Mouse (Mus musculus): ENCODE results near the gene Vmn1r220. TPM values are rescaled to one million over a fixed set of nuclear protein-coding genes. Genes with fewer than 3 reads are reported as not detected.
"Not testable (repeated sequence)": the region's sequence is repeated elsewhere in the genome, so short reads cannot be mapped to it uniquely, and the experiment has no call there.

The Vmn1r220 gene
- not detected in 2 replicates for polyA plus RNA-seq (2014; fragmentation: Nextera tagmentation; extraction: Ambion mirVana)

GRCm38 (mm10) chr13:23187875-23188274 lies at the start of gene Vmn1r220:
Vmn1r220 (minus strand) TSS chr13:23187975.
- ATAC-seq (ENCODE audit: insufficient number of reproducible peaks, insufficient read depth, low FRiP score, low read depth): no peak
- Histone ChIP-seq H3K4me3 (ENCODE audit: control insufficient read depth in 1 of 2, insufficient read depth in 1 of 2, low read depth in 1 of 2, low read length in 2 of 2) (no peak within 1 kb of the TSS), H3K4me2 (ENCODE audit: low read length) (no peak within 1 kb of the TSS), H3K4me1 (ENCODE audit: control insufficient read depth in 2 of 2, insufficient read depth in 2 of 2, low read length in 2 of 2) (no peaks in the 10 kb centered on the region), H3K36me3 (ENCODE audit: control insufficient read depth, insufficient read depth, low read length) (no peaks in the 10 kb centered on the region), H3K9me3 (ENCODE audit: control insufficient read depth, low read length) (no peaks in the 10 kb centered on the region), H3K27me3 (ENCODE audit: control insufficient read depth, insufficient read depth, low read length) (no peaks in the 10 kb centered on the region), H3K27ac (replicated peaks in 1 of 2; ENCODE audit: control insufficient read depth in 1 of 2, insufficient read depth in 1 of 2, low read depth in 2 of 2, low read length in 2 of 2) (no peak within 1 kb of the TSS), H3K9ac (ENCODE audit: low read length) (no peak within 1 kb of the TSS)
- WGBS: 67% methylated on average over 2 of the region's 2 CpGs

- ATAC-seq (ENCODE audit: insufficient number of reproducible peaks, insufficient read depth, low FRiP score, low read depth); H3K9me3 ChIP-seq (ENCODE audit: control insufficient read depth, low read length); H3K36me3 ChIP-seq (ENCODE audit: control insufficient read depth, insufficient read depth, low read length): not testable (repeated sequence)
These were observed 48.1 kb upstream of the Vmn1r220 start, which contains the start of gene Vmn1r222 for GRCm38 (mm10) chr13:23235847-23236246. Vmn1r222 (minus strand) TSS chr13:23235947.

GRCm38 (mm10) chr13:23213827-23214226 lies 26.1 kb upstream of the Vmn1r220 start, which contains the start of gene Vmn1r221:
Vmn1r221 (plus strand) TSS chr13:23214127.
- H3K9me3 ChIP-seq (ENCODE audit: control insufficient read depth, low read length); H3K36me3 ChIP-seq (ENCODE audit: control insufficient read depth, insufficient read depth, low read length); H3K27me3 ChIP-seq (ENCODE audit: control insufficient read depth, insufficient read depth, low read length); H3K4me2 ChIP-seq (ENCODE audit: low read length); ATAC-seq (ENCODE audit: insufficient number of reproducible peaks, insufficient read depth, low FRiP score, low read depth); H3K4me1 ChIP-seq (ENCODE audit: control insufficient read depth in 2 of 2, insufficient read depth in 2 of 2, low read length in 2 of 2); H3K27ac ChIP-seq (replicated peaks in 1 of 2; ENCODE audit: control insufficient read depth in 1 of 2, insufficient read depth in 1 of 2, low read depth in 2 of 2, low read length in 2 of 2); H3K4me3 ChIP-seq (ENCODE audit: control insufficient read depth in 1 of 2, insufficient read depth in 1 of 2, low read depth in 1 of 2, low read length in 2 of 2); H3K9ac ChIP-seq (ENCODE audit: low read length): not testable (repeated sequence)
- 65% methylated on average over 2 of the region's 2 CpGs for WGBS

More at GRCm38 (mm10) chr13:23235847-23236246, 48.1 kb upstream of the Vmn1r220 start, which contains the start of gene Vmn1r222:
- H3K27me3 ChIP-seq (ENCODE audit: control insufficient read depth, insufficient read depth, low read length); H3K4me1 ChIP-seq (ENCODE audit: control insufficient read depth in 2 of 2, insufficient read depth in 2 of 2, low read length in 2 of 2); H3K9ac ChIP-seq (ENCODE audit: low read length); H3K4me3 ChIP-seq (ENCODE audit: control insufficient read depth in 1 of 2, insufficient read depth in 1 of 2, low read depth in 1 of 2, low read length in 2 of 2); H3K4me2 ChIP-seq (ENCODE audit: low read length); H3K27ac ChIP-seq (replicated peaks in 1 of 2; ENCODE audit: control insufficient read depth in 1 of 2, insufficient read depth in 1 of 2, low read depth in 2 of 2, low read length in 2 of 2): not testable (repeated sequence)

- not testable (repeated sequence) for H3K4me1 ChIP-seq (ENCODE audit: control insufficient read depth in 2 of 2, insufficient read depth in 2 of 2, low read length in 2 of 2); H3K36me3 ChIP-seq (ENCODE audit: control insufficient read depth, insufficient read depth, low read length); H3K27me3 ChIP-seq (ENCODE audit: control insufficient read depth, insufficient read depth, low read length); H3K9me3 ChIP-seq (ENCODE audit: control insufficient read depth, low read length); H3K4me2 ChIP-seq (ENCODE audit: low read length); H3K4me3 ChIP-seq (ENCODE audit: control insufficient read depth in 1 of 2, insufficient read depth in 1 of 2, low read depth in 1 of 2, low read length in 2 of 2); ATAC-seq (ENCODE audit: insufficient number of reproducible peaks, insufficient read depth, low FRiP score, low read depth); H3K27ac ChIP-seq (replicated peaks in 1 of 2; ENCODE audit: control insufficient read depth in 1 of 2, insufficient read depth in 1 of 2, low read depth in 2 of 2, low read length in 2 of 2); H3K9ac ChIP-seq (ENCODE audit: low read length)
- WGBS: 65% methylated on average over 1 of the region's 1 CpGs
These were observed 16.1 kb upstream of the Vmn1r220 start for GRCm38 (mm10) chr13:23203885-23204284.

GRCm38 (mm10) chr13:23166471-23166870 lies 21.3 kb downstream of the Vmn1r220 start:
- ATAC-seq (ENCODE audit: insufficient number of reproducible peaks, insufficient read depth, low FRiP score, low read depth); H3K4me1 ChIP-seq (ENCODE audit: control insufficient read depth in 2 of 2, insufficient read depth in 2 of 2, low read length in 2 of 2); H3K9me3 ChIP-seq (ENCODE audit: control insufficient read depth, low read length); H3K4me2 ChIP-seq (ENCODE audit: low read length); H3K27ac ChIP-seq (replicated peaks in 1 of 2; ENCODE audit: control insufficient read depth in 1 of 2, insufficient read depth in 1 of 2, low read depth in 2 of 2, low read length in 2 of 2); H3K36me3 ChIP-seq (ENCODE audit: control insufficient read depth, insufficient read depth, low read length); H3K27me3 ChIP-seq (ENCODE audit: control insufficient read depth, insufficient read depth, low read length); H3K9ac ChIP-seq (ENCODE audit: low read length); H3K4me3 ChIP-seq (ENCODE audit: control insufficient read depth in 1 of 2, insufficient read depth in 1 of 2, low read depth in 1 of 2, low read length in 2 of 2): not testable (repeated sequence)
- 85% methylated on average over 4 of the region's 4 CpGs for WGBS

GRCm38 (mm10) chr13:23159012-23159411 lies 28.8 kb downstream of the Vmn1r220 start, which contains the start of gene Vmn1r219:
Vmn1r219 (plus strand) TSS chr13:23159312.
- H3K9me3 ChIP-seq (ENCODE audit: control insufficient read depth, low read length): no peaks in the 10 kb centered on the region
- H3K4me1 ChIP-seq (ENCODE audit: control insufficient read depth in 2 of 2, insufficient read depth in 2 of 2, low read length in 2 of 2): peaks cover 4 to 5% of the 10 kb centered on the region in 2 experiments; a peak in 3 of 4 replicates
- H3K27me3 ChIP-seq (ENCODE audit: control insufficient read depth, insufficient read depth, low read length): no peaks in the 10 kb centered on the region
- H3K9ac ChIP-seq (ENCODE audit: low read length): no peak within 1 kb of the TSS
- H3K4me3 ChIP-seq (ENCODE audit: control insufficient read depth in 1 of 2, insufficient read depth in 1 of 2, low read depth in 1 of 2, low read length in 2 of 2): no peak within 1 kb of the TSS
- 52% methylated on average over 4 of the region's 4 CpGs for WGBS
- no peaks in the 10 kb centered on the region for H3K36me3 ChIP-seq (ENCODE audit: control insufficient read depth, insufficient read depth, low read length)
- no peak within 1 kb of the TSS for H3K27ac ChIP-seq (replicated peaks in 1 of 2; ENCODE audit: control insufficient read depth in 1 of 2, insufficient read depth in 1 of 2, low read depth in 2 of 2, low read length in 2 of 2)
- ATAC-seq (ENCODE audit: insufficient number of reproducible peaks, insufficient read depth, low FRiP score, low read depth): no peak
- H3K4me2 ChIP-seq (ENCODE audit: low read length): no peak within 1 kb of the TSS

- ATAC-seq (ENCODE audit: insufficient number of reproducible peaks, insufficient read depth, low FRiP score, low read depth): 0 out of 2 replicates have a peak, but pooled peaks have one; percentile 35
- Histone ChIP-seq H3K27ac (replicated peaks in 1 of 2; ENCODE audit: control insufficient read depth in 1 of 2, insufficient read depth in 1 of 2, low read depth in 2 of 2, low read length in 2 of 2) (no peak overlapping the region), H3K36me3 (ENCODE audit: control insufficient read depth, insufficient read depth, low read length) (no peaks in the 10 kb centered on the region), H3K9me3 (ENCODE audit: control insufficient read depth, low read length) (no peaks in the 10 kb centered on the region), H3K9ac (ENCODE audit: low read length) (no peak overlapping the region), H3K4me1 (ENCODE audit: control insufficient read depth in 2 of 2, insufficient read depth in 2 of 2, low read length in 2 of 2) (peaks cover 4 to 5% of the 10 kb centered on the region in 2 experiments; a peak in 3 of 4 replicates), H3K27me3 (ENCODE audit: control insufficient read depth, insufficient read depth, low read length) (no peaks in the 10 kb centered on the region), H3K4me3 (ENCODE audit: control insufficient read depth in 1 of 2, insufficient read depth in 1 of 2, low read depth in 1 of 2, low read length in 2 of 2) (no peak overlapping the region), H3K4me2 (ENCODE audit: low read length) (no peak overlapping the region)
- 53% methylated on average over 3 of the region's 3 CpGs for WGBS
These were observed 29.9 kb downstream of the Vmn1r220 start for GRCm38 (mm10) chr13:23157848-23158247.

- Histone ChIP-seq H3K9ac (ENCODE audit: low read length) (no peak overlapping the region), H3K27me3 (ENCODE audit: control insufficient read depth, insufficient read depth, low read length) (no peaks in the 10 kb centered on the region), H3K9me3 (ENCODE audit: control insufficient read depth, low read length) (no peaks in the 10 kb centered on the region), H3K4me2 (ENCODE audit: low read length) (no peak overlapping the region), H3K36me3 (ENCODE audit: control insufficient read depth, insufficient read depth, low read length) (no peaks in the 10 kb centered on the region), H3K4me3 (ENCODE audit: control insufficient read depth in 1 of 2, insufficient read depth in 1 of 2, low read depth in 1 of 2, low read length in 2 of 2) (no peak overlapping the region), H3K27ac (replicated peaks in 1 of 2; ENCODE audit: control insufficient read depth in 1 of 2, insufficient read depth in 1 of 2, low read depth in 2 of 2, low read length in 2 of 2) (no peak overlapping the region), H3K4me1 (ENCODE audit: control insufficient read depth in 2 of 2, insufficient read depth in 2 of 2, low read length in 2 of 2) (no peaks in the 10 kb centered on the region)
- no peak for ATAC-seq (ENCODE audit: insufficient number of reproducible peaks, insufficient read depth, low FRiP score, low read depth)
- WGBS: 80% methylated on average over 2 of the region's 2 CpGs
These were observed 48.9 kb downstream of the Vmn1r220 start for GRCm38 (mm10) chr13:23138880-23139279.
